Mouse (Mus musculus) spleen, adult 2 months (tissue): ENCODE results near the gene Cbx1.

ENCODE experiments used
- CTCF ChIP-seq: fragments of 200-500 bp; IDR thresholded peaks from 2 replicates; pipeline ENCODE4 v1.5.1; 2011; ENCODE audit warnings: mild to moderate bottlenecking, inconsistent platforms; ENCODE audit not compliant: insufficient read depth, insufficient read length, insufficient replicate concordance; ENCODE audit errors: extremely low read depth
- POLR2A ChIP-seq: fragments of 200-500 bp; IDR thresholded peaks from 2 replicates; pipeline ENCODE4 v1.6.1; 2011; ENCODE audit warnings: low read depth, low read length, inconsistent platforms

DNA sequence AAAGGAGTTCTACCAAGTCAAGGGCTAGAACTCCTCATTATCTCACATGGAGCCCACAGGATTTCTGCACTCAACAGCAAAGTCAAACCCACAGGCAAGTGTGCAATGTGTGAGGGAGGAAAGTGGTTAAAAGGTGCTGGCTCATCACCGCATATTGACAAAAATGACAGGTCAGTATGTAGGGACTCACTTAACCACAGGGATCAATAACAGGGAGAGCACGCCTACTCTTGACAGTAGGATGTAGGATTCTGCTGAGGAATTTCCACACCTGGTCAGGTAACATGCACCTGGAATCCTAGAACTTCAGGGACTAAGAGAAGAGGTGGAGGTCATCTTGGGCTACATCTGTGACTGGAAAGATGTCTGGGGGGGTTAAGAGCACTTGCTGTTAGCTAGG lies 27.0 kb downstream of the Cbx1 start:
- TF ChIP-seq CTCF (no peak), POLR2A (no peak)
